Mouse (Mus musculus): ENCODE data around the gene Cdh13. TPM values are rescaled to one million over a fixed set of nuclear protein-coding genes. Genes with fewer than 3 reads are reported as not detected.

Gene Cdh13
- polyA plus RNA-seq, 1 experiment from 2014 or later = 20.0 TPM

GRCm38 (mm10) chr8:118422624-118423023, 139.1 kb downstream of the Cdh13 start:
- ATAC-seq (ENCODE audit: insufficient number of reproducible peaks, low FRiP score, low TSS enrichment, low read depth) = no peak
- Histone ChIP-seq H3K4me1 (no peaks in the 10 kb centered on the region), H3K4me2 (replicated peaks) (no peak overlapping the region), H3K27ac (replicated peaks) (no peak overlapping the region), H3K36me3 (no peaks in the 10 kb centered on the region), H3K9me3 (replicated peaks) (no peaks in the 10 kb centered on the region), H3K4me3 (replicated peaks) (no peak overlapping the region), H3K27me3 (no peaks in the 10 kb centered on the region), H3K9ac (no peak overlapping the region)
- 75% methylated on average over 10 of the region's 10 CpGs for WGBS

GRCm38 (mm10) chr8:118428941-118429340, 145.4 kb downstream of the Cdh13 start:
- no peak for ATAC-seq (ENCODE audit: insufficient number of reproducible peaks, low FRiP score, low TSS enrichment, low read depth)
- H3K27ac ChIP-seq (replicated peaks) = no peak overlapping the region
- WGBS = 53% methylated on average over 7 of the region's 7 CpGs
- no peak overlapping the region for H3K4me3 ChIP-seq (replicated peaks)
- H3K4me1 ChIP-seq = no peaks in the 10 kb centered on the region
- H3K27me3 ChIP-seq = no peaks in the 10 kb centered on the region
- H3K4me2 ChIP-seq (replicated peaks) = no peak overlapping the region
- no peaks in the 10 kb centered on the region for H3K36me3 ChIP-seq
- H3K9me3 ChIP-seq (replicated peaks) = no peaks in the 10 kb centered on the region
- no peak overlapping the region for H3K9ac ChIP-seq

GRCm38 (mm10) chr8:118431731-118432440, 148.4 kb downstream of the Cdh13 start:
- Histone ChIP-seq H3K27ac (replicated peaks) (no peak overlapping the region), H3K4me2 (replicated peaks) (no peak overlapping the region), H3K27me3 (no peaks in the 10 kb centered on the region), H3K9ac (no peak overlapping the region), H3K9me3 (replicated peaks) (no peaks in the 10 kb centered on the region), H3K36me3 (no peaks in the 10 kb centered on the region), H3K4me1 (no peaks in the 10 kb centered on the region), H3K4me3 (replicated peaks) (no peak overlapping the region)
- WGBS = 69% methylated on average over 11 of the region's 11 CpGs
- ATAC-seq (ENCODE audit: insufficient number of reproducible peaks, low FRiP score, low TSS enrichment, low read depth) = no peak

- Histone ChIP-seq H3K4me3 (replicated peaks) (no peak overlapping the region), H3K27me3 (no peaks in the 10 kb centered on the region), H3K27ac (replicated peaks) (no peak overlapping the region), H3K9ac (no peak overlapping the region), H3K9me3 (replicated peaks) (no peaks in the 10 kb centered on the region), H3K4me2 (replicated peaks) (no peak overlapping the region), H3K4me1 (no peaks in the 10 kb centered on the region), H3K36me3 (no peaks in the 10 kb centered on the region)
- WGBS = 78% methylated on average over 3 of the region's 3 CpGs
- no peak for ATAC-seq (ENCODE audit: insufficient number of reproducible peaks, low FRiP score, low TSS enrichment, low read depth)
These were observed 150.1 kb downstream of the Cdh13 start for GRCm38 (mm10) chr8:118433553-118434180.

GRCm38 (mm10) chr8:118436751-118437150, 153.2 kb downstream of the Cdh13 start:
- no peaks in the 10 kb centered on the region for H3K36me3 ChIP-seq
- no peak overlapping the region for H3K9ac ChIP-seq
- no peaks in the 10 kb centered on the region for H3K9me3 ChIP-seq (replicated peaks)
- no peaks in the 10 kb centered on the region for H3K27me3 ChIP-seq
- no peak overlapping the region for H3K27ac ChIP-seq (replicated peaks)
- WGBS = 73% methylated on average over 5 of the region's 5 CpGs
- H3K4me3 ChIP-seq (replicated peaks) = no peak overlapping the region
- no peak overlapping the region for H3K4me2 ChIP-seq (replicated peaks)
- no peak for ATAC-seq (ENCODE audit: insufficient number of reproducible peaks, low FRiP score, low TSS enrichment, low read depth)
- no peaks in the 10 kb centered on the region for H3K4me1 ChIP-seq

GRCm38 (mm10) chr8:118437152-118437551, 153.6 kb downstream of the Cdh13 start:
- no peak for ATAC-seq (ENCODE audit: insufficient number of reproducible peaks, low FRiP score, low TSS enrichment, low read depth)
- Histone ChIP-seq H3K27me3 (no peaks in the 10 kb centered on the region), H3K9ac (no peak overlapping the region), H3K4me3 (replicated peaks) (no peak overlapping the region), H3K36me3 (no peaks in the 10 kb centered on the region), H3K4me2 (replicated peaks) (no peak overlapping the region), H3K4me1 (no peaks in the 10 kb centered on the region), H3K27ac (replicated peaks) (no peak overlapping the region), H3K9me3 (replicated peaks) (no peaks in the 10 kb centered on the region)
- WGBS = 69% methylated on average over 10 of the region's 10 CpGs

- Histone ChIP-seq H3K9ac (no peak overlapping the region), H3K4me2 (replicated peaks) (no peak overlapping the region), H3K4me3 (replicated peaks) (no peak overlapping the region), H3K4me1 (no peaks in the 10 kb centered on the region), H3K27ac (replicated peaks) (no peak overlapping the region), H3K27me3 (no peaks in the 10 kb centered on the region), H3K9me3 (replicated peaks) (no peaks in the 10 kb centered on the region), H3K36me3 (no peaks in the 10 kb centered on the region)
- no peak for ATAC-seq (ENCODE audit: insufficient number of reproducible peaks, low FRiP score, low TSS enrichment, low read depth)
- WGBS = 47% methylated on average over 3 of the region's 3 CpGs
These were observed 154.3 kb downstream of the Cdh13 start for GRCm38 (mm10) chr8:118437874-118438273.

GRCm38 (mm10) chr8:118439857-118440256, 156.3 kb downstream of the Cdh13 start:
- H3K4me1 ChIP-seq = no peaks in the 10 kb centered on the region
- H3K27ac ChIP-seq (replicated peaks) = no peak overlapping the region
- WGBS = 82% methylated on average over 5 of the region's 5 CpGs
- no peaks in the 10 kb centered on the region for H3K27me3 ChIP-seq
- no peak for ATAC-seq (ENCODE audit: insufficient number of reproducible peaks, low FRiP score, low TSS enrichment, low read depth)
- H3K9ac ChIP-seq = no peak overlapping the region
- H3K36me3 ChIP-seq = no peaks in the 10 kb centered on the region
- H3K4me3 ChIP-seq (replicated peaks) = no peak overlapping the region
- no peak overlapping the region for H3K4me2 ChIP-seq (replicated peaks)
- H3K9me3 ChIP-seq (replicated peaks) = no peaks in the 10 kb centered on the region

- Histone ChIP-seq H3K27me3 (no peaks in the 10 kb centered on the region), H3K4me3 (replicated peaks) (no peak overlapping the region), H3K4me1 (no peaks in the 10 kb centered on the region), H3K4me2 (replicated peaks) (no peak overlapping the region), H3K9ac (no peak overlapping the region), H3K36me3 (no peaks in the 10 kb centered on the region), H3K27ac (replicated peaks) (no peak overlapping the region), H3K9me3 (replicated peaks) (no peaks in the 10 kb centered on the region)
- WGBS = 51% methylated on average over 3 of the region's 3 CpGs
- no peak for ATAC-seq (ENCODE audit: insufficient number of reproducible peaks, low FRiP score, low TSS enrichment, low read depth)
These were observed 159.8 kb downstream of the Cdh13 start for GRCm38 (mm10) chr8:118443361-118443760.

- Histone ChIP-seq H3K4me2 (replicated peaks) (no peak overlapping the region), H3K9ac (no peak overlapping the region), H3K9me3 (replicated peaks) (no peaks in the 10 kb centered on the region), H3K27me3 (no peaks in the 10 kb centered on the region), H3K4me1 (no peaks in the 10 kb centered on the region), H3K27ac (replicated peaks) (no peak overlapping the region), H3K4me3 (replicated peaks) (no peak overlapping the region), H3K36me3 (no peaks in the 10 kb centered on the region)
- WGBS = 73% methylated on average over 8 of the region's 8 CpGs
- ATAC-seq (ENCODE audit: insufficient number of reproducible peaks, low FRiP score, low TSS enrichment, low read depth) = no peak
These were observed 161.2 kb downstream of the Cdh13 start for GRCm38 (mm10) chr8:118444651-118445207.

GRCm38 (mm10) chr8:118446516-118446915, 163.0 kb downstream of the Cdh13 start:
- Histone ChIP-seq H3K4me2 (replicated peaks) (no peak overlapping the region), H3K4me1 (no peaks in the 10 kb centered on the region), H3K27me3 (no peaks in the 10 kb centered on the region), H3K4me3 (replicated peaks) (no peak overlapping the region), H3K27ac (replicated peaks) (no peak overlapping the region), H3K36me3 (no peaks in the 10 kb centered on the region), H3K9ac (no peak overlapping the region), H3K9me3 (replicated peaks) (no peaks in the 10 kb centered on the region)
- 78% methylated on average over 9 of the region's 9 CpGs for WGBS
- no peak for ATAC-seq (ENCODE audit: insufficient number of reproducible peaks, low FRiP score, low TSS enrichment, low read depth)
